Mouse (Mus musculus) mouse embryonic stem cell (cell line): ENCODE data around the gene 6430571L13Rik.

ENCODE experiments used
- in situ Hi-C, 2 experiments: fragments of 300-500 bp; cut with MboI; formaldehyde crosslinking; loops; 1 replicate in 1 of 2; 3 replicates in 1 of 2; pipeline ENCODE4 v1.14.3; 2019 to 2020; ENCODE audit warnings: low sequenced_read_pairs in 2 of 2, low pct_unique_long_range_greater_than_20kb in 1 of 2, mixed read lengths in 1 of 2; ENCODE audit not compliant: unreplicated experiment in 1 of 2

6430571L13Rik gene

DNA sequence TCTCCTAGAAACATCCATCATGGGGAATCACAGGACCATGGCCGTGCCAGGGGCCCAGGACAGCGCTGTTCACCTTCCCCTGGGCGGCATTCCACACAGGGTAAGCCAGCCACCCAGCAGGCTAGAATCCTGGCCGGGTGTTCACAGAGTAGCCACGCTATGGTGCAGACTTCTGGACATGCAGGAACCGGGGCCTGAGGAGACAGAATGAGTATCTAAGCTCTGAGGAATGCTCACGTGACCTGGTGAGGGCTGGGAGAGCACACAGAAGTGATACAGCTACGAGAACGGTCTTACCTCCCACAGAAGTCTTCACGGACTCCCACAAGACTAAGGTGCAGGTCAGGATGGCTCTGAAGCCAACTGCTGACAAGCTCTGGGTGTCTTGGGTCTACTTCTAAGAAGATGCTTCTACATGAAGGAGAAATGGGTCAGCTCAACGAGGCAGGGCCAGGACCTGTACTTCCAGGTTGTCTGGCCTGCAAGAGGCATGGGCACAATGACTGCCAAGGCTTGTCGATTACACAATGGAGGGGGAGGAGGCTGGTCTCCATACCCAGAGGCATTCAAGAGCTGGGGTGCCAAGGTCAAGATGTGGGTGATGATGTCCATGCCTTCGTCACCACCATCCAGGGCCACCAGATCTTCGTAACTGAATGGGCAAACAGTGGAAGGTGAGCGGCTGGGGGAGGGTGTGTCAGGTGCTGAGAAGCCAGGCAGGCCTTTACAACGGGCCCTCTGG lies 12.4 kb upstream of the 6430571L13Rik start:
- in situ Hi-C loops: no loop called here

DNA sequence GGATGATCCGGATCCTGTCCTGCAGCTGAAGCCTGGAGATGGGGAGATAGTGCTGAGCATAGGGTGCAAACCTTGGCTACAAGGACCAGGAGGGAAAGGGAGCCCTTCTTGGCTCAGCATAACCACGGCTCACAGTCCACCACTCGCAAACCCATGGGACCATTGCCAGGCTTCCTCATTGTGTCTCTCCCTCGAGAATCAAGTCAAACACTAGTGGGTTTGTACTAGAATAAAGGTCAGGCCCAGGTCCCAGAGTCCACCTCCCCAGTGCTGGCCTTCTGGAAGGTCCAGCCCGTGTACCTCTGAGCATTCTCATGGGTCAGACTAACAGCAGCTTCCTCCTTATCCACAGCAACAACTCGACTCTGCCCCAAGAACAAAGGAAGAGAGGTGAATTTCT lies 9.6 kb upstream of the 6430571L13Rik start:
- in situ Hi-C loops: loop anchor here (5.0 kb wide), 2 partner anchors 33 to 83 kb away; partner anchors contain the start of gene Cish (in 1 of the 2)

- in situ Hi-C loops: loop anchor here (5.0 kb wide), 2 partner anchors 36 to 86 kb away; partner anchors contain the start of gene Cish (in 1 of the 2)
These were observed 6.7 kb upstream of the 6430571L13Rik start for GRCm38 (mm10) chr9:107333686-107334085.

DNA sequence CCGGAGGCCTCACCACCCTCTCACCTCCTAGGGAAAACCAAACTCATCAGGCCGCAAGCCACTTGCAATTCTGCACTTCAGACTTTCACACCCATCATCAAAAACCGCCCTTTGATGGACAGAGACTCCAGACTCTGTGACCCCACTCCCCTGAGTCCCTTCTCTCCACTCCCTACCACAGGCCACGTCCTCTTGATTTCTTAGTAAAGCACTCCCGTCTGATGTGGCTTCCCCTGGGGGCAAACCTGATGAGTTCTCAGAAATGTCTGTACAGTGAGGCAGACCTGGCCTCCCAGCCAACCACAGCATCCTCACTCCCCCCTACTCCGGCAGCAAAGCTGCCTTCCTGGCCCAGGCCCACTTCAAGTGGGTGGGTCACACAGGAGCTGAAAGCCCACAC lies 6.0 kb upstream of the 6430571L13Rik start:
- in situ Hi-C loops: loop anchor here (5.0 kb wide), 2 partner anchors 37 to 87 kb away; partner anchors contain the start of gene Cish (in 1 of the 2)

DNA sequence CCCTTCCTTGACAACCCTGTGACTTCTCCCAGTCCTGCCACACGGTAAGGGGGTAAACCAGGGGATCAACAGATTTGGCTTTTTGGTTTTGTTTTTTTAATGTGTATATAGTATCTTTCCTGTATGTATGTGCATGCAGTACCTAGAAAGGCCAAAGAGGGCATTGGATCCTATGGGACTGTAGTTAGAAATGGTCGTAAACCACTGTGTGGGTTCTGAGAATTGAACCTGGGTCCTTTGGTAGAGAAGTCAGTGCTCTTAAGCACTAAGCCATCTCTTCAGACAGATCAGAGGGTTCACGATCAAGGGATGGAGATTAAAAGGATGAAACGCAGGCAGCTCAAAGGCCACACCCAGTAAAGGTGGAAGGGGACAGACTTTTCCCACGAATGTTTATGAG lies 5.4 kb upstream of the 6430571L13Rik start:
- in situ Hi-C loops: loop anchor here in 1 of 2 experiments (5.0 kb wide), 1 partner anchor 38 kb away; the partner anchor contains the start of gene Cish

DNA sequence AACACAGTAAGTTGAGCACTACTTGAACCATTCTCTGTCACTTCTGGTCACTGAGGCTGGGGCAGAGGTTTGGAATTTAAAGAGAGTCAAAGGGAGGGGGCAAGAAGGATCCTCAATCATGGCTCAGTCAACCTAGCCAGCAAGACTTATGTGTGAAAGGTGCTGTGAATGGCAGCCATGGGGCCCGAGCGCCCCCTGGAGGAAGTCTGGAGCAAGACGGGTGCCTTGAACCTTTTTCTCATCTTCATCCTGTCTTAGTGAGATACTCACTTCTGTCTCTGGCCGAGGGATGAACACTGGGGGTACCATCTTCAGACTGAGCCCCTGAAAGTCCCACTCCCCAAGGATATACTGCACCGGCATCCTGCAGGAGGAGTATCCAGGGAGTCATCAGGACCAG lies 4.5 kb upstream of the 6430571L13Rik start:
- in situ Hi-C loops: loop anchor here in 1 of 2 experiments (5.0 kb wide), 1 partner anchor 39 kb away; the partner anchor contains the start of gene Cish

DNA sequence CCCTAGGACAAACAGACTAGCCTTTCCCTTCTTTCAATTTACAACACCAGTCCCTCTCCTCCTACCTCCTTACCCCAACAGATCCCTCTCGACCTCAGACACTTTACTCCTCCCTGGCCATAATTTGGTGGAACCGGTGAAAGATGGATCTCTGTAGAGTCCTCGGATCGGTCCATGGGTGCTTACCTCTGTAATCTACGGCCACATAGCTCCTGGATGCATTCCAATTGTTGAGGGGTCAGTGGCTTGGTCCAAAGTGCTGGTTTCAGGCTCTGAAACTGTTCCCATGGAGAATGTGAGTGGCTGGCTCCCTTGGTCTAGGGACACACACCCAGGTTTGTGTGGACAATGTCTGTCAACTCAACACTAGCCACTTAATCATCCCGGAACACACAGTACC lies 4.0 kb upstream of the 6430571L13Rik start:
- in situ Hi-C loops: loop anchor here in 1 of 2 experiments (5.0 kb wide), 1 partner anchor 39 kb away; the partner anchor contains the start of gene Cish

GRCm38 (mm10) chr9:107338172-107338883 lies 2.1 kb upstream of the 6430571L13Rik start, which contains the start of gene Hemk1:
Hemk1 (minus strand) TSS chr9:107338350.
- in situ Hi-C loops: loop anchor here in 1 of 2 experiments (5.0 kb wide), 1 partner anchor 41 kb away; the partner anchor contains the start of gene Cish

- in situ Hi-C loops: loop anchor here in 1 of 2 experiments (10.0 kb wide), 1 partner anchor 96 kb away; no protein-coding TSS in a partner anchor
These were observed 676 bp downstream of the 6430571L13Rik start for GRCm38 (mm10) chr9:107340911-107341645.

- in situ Hi-C loops: loop anchor here in 1 of 2 experiments (10.0 kb wide), 1 partner anchor 97 kb away; no protein-coding TSS in a partner anchor
These were observed 1.9 kb downstream of the 6430571L13Rik start for GRCm38 (mm10) chr9:107342201-107342709.

DNA sequence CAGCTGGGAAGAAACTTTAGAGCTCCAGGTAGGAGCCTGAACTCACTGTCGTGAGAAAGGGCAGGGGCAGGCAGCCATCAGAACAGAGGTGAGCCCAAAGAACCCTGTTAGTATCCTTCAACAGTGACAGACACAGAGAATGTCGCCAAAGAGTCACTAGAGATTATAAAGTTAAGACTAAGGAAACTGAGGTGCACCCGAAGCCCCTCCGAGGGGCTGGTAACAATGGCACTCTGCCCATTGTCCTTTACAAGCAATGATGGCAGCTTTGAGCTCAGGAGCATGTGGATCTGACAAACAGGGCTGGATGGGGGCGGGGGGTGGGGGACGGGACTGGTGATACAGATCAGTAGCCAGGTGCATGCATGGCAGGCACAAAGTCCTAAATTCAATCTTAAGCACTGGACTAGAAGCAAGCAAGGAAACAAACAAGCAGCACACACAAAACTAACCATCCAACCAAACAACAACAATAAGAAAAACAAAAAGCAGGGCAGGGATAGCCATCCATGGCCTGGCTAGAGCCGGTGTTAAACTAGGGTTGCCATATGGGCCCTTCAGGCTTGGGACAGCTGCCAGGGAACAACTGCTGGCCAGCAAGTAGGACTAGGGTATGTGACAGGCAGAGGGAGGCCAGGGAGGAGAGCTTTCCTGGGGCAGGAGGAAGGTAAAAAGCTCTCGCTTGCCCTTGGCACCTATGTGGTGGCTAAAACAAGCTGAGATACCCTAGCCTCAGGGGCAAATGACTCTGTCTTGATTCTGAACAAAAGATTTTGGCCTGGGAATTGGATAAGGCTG lies 2.9 kb downstream of the 6430571L13Rik start:
- in situ Hi-C loops: loop anchor here in 1 of 2 experiments (10.0 kb wide), 1 partner anchor 99 kb away; no protein-coding TSS in a partner anchor

- in situ Hi-C loops: loop anchor here in 1 of 2 experiments (10.0 kb wide), 1 partner anchor 99 kb away; no protein-coding TSS in a partner anchor
These were observed 3.6 kb downstream of the 6430571L13Rik start for GRCm38 (mm10) chr9:107344027-107344426.

GRCm38 (mm10) chr9:107346081-107346480 lies 5.7 kb downstream of the 6430571L13Rik start:
- in situ Hi-C loops: loop anchor here in 1 of 2 experiments (10.0 kb wide), 1 partner anchor 101 kb away; no protein-coding TSS in a partner anchor

DNA sequence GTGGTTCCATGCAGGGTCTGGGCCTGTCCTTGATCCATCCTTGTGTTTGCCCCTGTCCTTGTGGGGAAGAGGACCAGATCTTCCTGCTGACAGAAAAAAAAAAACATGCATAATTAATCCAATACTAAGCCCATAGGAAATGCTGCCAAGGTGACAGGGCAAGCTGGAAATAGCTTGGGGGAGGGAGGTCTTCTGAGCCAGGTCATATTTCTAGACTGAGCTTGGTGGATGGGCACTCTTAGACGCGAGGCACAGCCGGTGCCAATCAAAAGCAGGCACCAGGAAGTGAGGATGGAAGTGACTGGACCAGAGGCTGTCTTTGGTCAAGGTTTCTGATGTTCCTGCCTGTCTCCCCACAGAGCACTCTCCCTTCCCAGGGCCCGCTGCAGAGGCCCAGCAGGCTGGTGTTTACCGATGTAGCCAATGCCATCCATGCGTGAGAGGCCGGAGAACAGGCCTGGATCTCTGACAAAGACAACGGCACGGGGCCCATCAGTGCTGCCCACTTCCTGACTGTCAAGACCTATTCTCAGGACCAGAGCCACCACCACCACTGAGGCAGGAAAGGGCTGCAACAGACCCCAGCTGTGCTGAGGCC lies 7.3 kb downstream of the 6430571L13Rik start:
- in situ Hi-C loops: loop anchor here in 1 of 2 experiments (10.0 kb wide), 1 partner anchor 103 kb away; no protein-coding TSS in a partner anchor

DNA sequence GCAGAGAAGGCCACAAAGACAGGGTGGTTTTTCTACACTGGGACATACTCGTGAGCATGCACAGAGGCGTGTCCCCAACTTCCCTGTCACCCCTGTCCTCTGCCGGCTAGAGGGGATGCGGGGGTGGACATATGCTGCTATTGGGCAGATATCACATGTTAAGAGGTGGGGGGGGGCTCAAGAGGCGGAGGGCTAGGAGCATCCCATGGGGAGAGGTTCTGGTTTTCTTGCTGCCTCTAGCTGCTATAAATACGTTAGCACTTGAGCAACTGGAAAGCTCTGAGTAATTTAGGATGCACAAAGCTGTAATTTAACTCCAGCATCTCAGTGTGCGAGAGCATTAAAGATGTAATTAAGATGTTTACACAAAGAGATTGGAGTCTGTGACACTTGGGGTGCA lies 8.9 kb downstream of the 6430571L13Rik start:
- in situ Hi-C loops: loop anchor here in 1 of 2 experiments (10.0 kb wide), 1 partner anchor 105 kb away; no protein-coding TSS in a partner anchor

GRCm38 (mm10) chr9:107354826-107355225 lies 14.4 kb downstream of the 6430571L13Rik start:
- in situ Hi-C loops: loop anchor here (5.0 to 10.0 kb wide), 2 partner anchors 60 to 157 kb away; partner anchors contain the start of gene Cish (in 1 of the 2)
